Mouse (Mus musculus) stomach, postnatal 0 days (tissue): ENCODE measurements around the gene Uevld.

ENCODE experiments used
- CTCF ChIP-seq: IDR thresholded peaks from 2 replicates; pipeline ENCODE4 v1.5.1; 2016; ENCODE audit warnings: antibody characterized with exemption, low read depth, mild to moderate bottlenecking, moderate library complexity
- EP300 ChIP-seq: optimal IDR thresholded peaks from 2 replicates; pipeline ENCODE3; 2016; ENCODE audit warnings: antibody characterized with exemption

DNA sequence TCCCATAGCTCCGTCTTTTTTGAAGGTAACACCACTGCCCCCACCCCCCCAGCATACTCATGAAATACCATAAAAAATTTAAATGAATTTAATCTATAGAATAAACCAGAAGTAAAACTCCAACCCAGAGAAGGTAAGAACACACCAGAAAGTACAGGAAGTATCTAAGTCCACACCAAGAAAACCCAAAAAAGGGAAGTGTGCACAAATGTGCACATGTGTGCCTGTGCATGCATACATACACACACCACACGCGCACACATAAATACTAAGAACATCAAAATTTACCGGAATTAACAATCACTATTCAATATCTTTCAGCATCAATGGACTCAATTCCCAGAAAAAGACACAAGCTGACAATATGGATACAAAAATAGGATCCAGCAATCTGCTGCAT is 11.6 kb upstream of the Uevld start:
- TF ChIP-seq EP300 (no peak), CTCF (no peak)
